Mouse (Mus musculus): ENCODE data around the gene Zfp809.

DNA sequence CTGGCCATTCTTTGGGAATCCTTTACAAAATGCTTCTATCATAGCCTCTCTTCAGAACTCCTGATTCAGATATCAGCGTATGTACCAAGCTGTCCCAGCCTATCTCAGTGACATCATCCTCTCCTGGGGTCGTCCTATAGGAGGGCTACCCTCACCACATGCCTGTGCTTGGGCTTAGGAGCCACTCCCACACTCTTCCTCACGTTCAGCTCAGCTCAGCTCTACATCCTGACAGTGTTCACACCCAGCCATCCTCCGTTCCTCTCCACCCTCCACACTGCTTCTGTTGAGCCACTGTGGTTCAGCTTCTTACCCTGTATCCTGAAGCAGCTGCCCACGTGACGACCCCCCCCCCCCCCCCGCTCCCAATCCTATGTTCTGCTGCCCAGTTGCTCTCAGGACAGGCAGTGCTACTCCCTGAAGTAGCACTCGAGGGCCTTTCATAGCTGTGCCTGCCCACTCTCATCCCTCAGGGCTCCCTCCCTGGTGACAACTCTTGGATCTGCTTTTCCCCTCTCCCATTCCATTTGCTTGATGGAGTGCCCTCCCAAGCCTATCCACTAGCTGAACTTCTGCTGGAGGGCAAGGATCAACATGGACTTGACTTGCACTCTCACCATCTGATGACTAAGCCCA lies 7.5 kb upstream of the Zfp809 start:
- TF ChIP-seq CTCF (IDR thresholded peaks at IDR 0.05) (no peak), EP300 (IDR thresholded peaks at IDR 0.05) (0 out of 2 replicates have a peak, but pooled peaks have one; percentile 41)

All from lung, postnatal 0 days (tissue).